Mouse (Mus musculus) erythroblast, adult 5-6 weeks (primary cell): ENCODE measurements at regions not wholly inside any gene's neighbourhood (a gene's known extent, or its start where the extent isn't known, plus 50 kb on each side); places are given as distances from the start of the nearest gene placed in this dataset.

Source experiments
- ATAC-seq: replicated peaks from 2 replicates; pipeline ENCODE4 v1.8.0; 2016; ENCODE audit warnings: moderate number of reproducible peaks, mild to moderate bottlenecking, moderate TSS enrichment, inconsistent platforms; ENCODE audit not compliant: poor library complexity, low FRiP score, severe bottlenecking

- no peak for ATAC-seq
Observed at GRCm38 (mm10) chr7:110679916-110680315, 52.5 kb downstream of the Adm start.

- no peak for ATAC-seq
Observed at GRCm38 (mm10) chr7:110682911-110683310, 55.5 kb downstream of the Adm start.

DNA sequence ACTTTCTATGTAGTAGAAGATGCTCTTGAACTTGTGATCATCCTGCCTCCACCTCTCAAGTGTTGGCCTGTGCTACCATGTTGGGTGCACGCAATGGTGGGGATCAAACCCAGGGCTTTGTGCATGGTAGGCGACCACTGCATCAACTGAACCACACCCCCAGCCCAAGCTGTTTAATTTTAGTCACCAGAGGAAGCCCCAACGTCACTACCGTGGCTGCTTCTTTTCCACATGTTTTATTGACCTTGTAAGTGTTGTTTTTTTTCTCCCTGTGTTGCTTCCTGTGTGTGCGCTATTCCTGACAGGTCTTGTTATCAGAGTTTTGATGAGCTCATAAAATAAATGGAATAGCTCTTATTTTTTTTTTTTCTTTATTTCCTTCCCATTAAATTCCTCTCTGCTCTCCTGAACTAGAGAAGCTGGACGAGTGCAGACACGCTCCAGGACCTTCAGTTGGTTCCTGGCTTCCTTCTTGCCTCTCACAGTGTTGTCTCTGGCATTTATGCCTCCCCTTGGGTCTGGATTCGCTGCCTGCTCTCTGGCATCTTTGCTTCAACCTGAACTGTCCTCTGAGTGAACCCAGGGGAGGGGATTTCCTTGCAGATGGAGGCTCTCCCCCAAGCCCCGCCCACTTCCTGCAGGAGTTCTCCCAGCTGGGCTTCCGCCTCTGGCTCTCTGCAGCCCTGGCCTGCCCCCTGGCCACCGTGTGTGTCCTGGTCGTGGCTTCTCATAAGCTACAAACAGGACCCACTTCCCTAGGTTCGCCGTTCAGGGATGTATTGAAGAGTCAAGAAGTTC, 61.6 kb downstream of the Adm start:
- ATAC-seq: no peak

GRCm38 (mm10) chr7:110690241-110690640, 62.8 kb downstream of the Adm start:
- no peak for ATAC-seq

DNA sequence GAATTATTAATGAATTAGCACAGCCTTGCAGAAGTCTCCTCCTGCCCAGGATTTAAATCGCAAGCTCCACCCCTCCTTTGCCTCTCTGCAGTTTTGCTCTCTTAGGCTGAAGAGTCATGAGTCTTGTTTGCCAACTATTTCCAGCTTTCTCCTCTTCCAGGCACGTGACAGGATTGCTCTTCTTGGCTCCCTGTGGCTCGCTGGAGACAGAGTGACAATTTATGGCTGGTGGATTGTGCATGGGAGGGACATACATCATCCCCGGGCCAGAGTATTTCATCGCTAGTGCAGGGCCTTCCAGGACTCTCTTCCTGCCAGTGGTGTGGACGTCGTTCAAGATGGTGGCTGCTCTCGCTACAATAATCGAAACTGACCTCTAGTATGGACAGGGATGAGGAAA, 63.4 kb downstream of the Adm start:
- no peak for ATAC-seq

- no peak for ATAC-seq
Observed at GRCm38 (mm10) chr7:110694262-110694661, 66.8 kb downstream of the Adm start.

DNA sequence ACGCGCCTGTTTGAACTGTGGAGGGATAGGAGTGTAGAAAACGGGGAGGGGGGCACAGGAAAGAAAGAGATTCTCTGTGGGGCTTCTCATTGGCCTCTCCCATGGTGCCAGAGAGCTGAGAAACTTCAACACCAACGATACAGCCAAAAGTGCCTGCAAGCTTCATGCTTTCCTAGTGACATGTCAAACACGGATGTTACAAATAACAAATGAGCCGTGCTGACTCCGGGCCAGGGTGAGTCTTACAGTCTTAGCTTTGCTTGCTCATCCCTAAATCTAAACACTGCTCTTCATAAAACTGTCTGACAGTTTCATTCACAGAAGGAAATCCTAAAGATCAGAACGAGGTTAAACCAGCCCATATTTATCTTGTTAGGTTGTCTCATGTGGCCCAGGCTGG, 68.3 kb downstream of the Adm start:
- no peak for ATAC-seq

GRCm38 (mm10) chr7:110698211-110699153, 69.5 kb upstream of the Ampd3 start:
- ATAC-seq: no peak

DNA sequence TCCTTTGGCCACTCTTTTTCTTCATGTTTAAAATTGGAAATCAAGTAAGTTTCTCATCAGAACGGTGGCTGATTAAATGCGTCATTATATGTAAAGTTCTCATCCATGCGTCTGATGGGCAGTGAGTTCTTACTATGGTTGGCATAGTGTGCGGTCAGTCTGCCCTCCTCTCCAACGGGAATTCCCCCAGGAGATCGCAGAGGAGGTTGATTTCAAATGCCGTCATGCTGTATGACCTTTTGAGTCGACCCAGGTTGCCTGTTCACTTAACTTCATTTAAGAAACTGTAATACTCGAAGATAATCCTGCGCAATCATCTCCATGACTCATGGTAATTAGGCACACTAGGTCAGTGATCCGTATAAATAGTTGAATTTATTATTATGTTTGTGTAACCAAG, 68.4 kb upstream of the Ampd3 start:
- ATAC-seq: no peak

DNA sequence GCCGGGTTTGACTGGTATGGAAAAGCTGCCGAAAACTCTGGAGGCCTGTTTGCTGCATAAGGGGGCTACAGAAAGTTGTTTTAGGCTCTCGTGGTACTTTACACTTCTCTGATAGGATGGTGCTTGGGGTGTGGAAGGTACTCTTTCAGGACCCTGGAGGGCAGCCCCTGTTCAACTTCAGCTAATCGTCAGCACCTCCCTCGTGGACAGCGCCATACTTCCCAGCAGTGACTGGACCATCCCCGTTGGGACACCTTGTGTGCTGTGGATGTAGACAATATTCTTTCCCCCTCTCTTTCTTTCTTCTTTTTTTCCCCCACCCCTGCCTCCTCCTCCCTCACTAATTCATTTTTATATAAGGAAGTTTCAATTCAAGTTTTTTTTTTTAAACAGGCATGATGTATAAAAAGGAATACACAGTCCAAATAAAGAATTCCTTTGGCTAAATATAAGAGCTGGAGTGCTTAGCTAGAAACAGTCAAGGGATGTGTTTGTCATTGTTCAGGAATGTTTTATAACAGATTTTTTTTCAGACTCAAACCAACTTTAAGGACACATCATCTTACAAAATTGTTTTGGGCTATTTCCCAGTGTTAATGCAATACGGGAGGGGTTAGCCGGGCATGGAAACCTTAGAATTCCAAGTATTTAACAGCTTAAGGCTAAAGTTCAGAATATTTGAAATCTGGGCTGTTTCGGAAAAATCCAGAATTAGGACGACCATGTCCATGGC, 66.2 kb upstream of the Ampd3 start:
- no peak for ATAC-seq

GRCm38 (mm10) chr7:110702414-110702783, 65.6 kb upstream of the Ampd3 start:
- ATAC-seq: no peak

DNA sequence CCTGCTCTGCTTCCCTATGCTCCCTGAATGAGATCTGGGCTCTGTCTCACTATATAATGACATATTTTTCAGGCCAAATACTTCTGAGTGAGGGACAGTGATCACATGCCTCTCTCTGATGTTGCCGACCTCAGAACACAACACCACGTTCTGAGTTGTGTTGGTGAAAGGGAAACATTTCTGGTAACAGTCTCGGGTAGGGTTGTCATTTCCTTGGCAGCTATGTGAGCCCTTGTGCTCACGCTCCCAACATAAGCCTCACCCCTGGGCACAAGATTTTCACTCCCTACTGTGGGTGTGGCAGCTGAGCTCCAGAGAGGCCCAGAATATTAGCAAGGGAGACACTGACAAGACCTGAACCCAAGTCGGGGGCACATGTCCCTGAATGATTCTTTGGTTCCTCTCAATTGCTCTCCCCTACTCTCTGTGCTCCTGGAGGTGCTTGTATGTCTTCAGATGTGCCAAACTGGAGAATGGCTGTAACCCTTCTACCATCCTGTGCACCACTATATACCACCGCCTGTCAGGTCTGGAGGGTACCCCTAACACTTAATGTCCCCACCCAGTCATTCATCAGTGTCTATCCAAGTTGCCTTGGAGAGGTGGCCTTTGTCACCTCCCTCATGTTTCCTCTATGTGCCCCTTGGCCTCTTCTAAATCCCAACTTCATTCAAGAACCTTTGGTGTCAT, 62.5 kb upstream of the Ampd3 start:
- no peak for ATAC-seq

DNA sequence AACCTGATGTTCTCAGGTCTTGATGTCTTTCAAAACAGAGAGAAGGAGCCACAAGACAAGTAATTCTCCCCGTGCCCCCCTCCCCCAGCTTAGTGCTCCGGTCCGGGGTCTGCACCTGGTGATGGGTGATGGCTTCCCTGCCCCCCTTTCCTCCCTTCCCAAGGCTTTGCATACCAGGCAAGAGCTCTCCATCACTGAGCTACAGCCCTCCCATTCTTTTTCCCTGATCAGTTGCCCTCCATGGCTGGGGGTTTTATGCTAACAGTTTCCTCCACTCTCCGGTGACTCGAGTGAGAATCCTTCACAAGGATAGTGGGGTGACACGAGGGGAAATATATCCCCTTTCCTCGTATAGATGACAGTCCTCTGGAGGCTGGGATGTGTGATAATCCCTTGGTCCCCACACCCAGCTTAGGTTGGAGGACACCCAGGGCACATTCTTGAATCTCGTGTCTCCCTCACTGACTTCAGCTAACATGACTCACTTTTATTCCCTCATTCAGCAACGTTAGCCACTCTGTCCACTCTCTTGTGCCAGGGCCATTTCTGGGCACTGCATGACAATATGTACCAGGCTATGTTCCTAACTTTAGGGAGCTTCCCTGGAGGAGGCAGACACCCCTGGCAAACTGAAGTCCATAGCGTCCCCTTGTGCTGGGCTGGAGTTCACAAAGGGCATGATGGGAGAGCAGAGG, 61.9 kb upstream of the Ampd3 start:
- no peak for ATAC-seq

GRCm38 (mm10) chr7:110706696-110707087, 61.3 kb upstream of the Ampd3 start:
- no peak for ATAC-seq

- no peak for ATAC-seq
Observed at GRCm38 (mm10) chr7:110708116-110708515, 59.9 kb upstream of the Ampd3 start.

GRCm38 (mm10) chr7:110708781-110709180, 59.2 kb upstream of the Ampd3 start:
- no peak for ATAC-seq

- no peak for ATAC-seq
Observed at GRCm38 (mm10) chr7:110709606-110710005, 58.4 kb upstream of the Ampd3 start.

- ATAC-seq: no peak
Observed at GRCm38 (mm10) chr7:110710256-110710962, 57.6 kb upstream of the Ampd3 start.

DNA sequence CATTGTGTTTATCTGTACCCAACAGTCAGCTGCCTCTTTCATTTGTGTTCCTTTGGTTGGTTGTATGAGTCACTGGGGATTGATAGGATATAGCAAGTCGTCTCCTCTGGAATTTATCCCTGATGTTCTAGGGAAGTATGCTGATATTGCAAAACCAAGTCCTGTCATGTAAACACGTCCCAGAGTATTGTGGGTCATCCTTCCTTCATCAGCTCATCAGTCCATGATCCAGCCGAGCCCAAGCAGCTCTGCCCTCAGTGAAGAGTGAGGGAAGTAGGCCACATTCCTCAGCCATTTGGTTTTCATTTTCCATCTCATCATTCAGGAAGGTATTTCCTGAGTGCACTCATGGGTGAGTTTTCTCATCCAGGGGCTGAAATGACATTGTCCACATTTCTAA, 54.3 kb upstream of the Ampd3 start:
- no peak for ATAC-seq
